Mouse (Mus musculus): Measurements from ENCODE around the gene Itpr3. TPM values are rescaled to one million over a fixed set of nuclear protein-coding genes. Genes with fewer than 3 reads are reported as not detected.
A peak's percentile ranks its signal among the peaks of the same experiment; 100 is the strongest.

The Itpr3 gene
- polyA plus RNA-seq, 1 experiment: 22.0 TPM

GRCm38 (mm10) chr17:27045164-27045563 lies 11.9 kb upstream of the Itpr3 start:
- 95% methylated on average over 6 of the region's 6 CpGs for WGBS
- TF ChIP-seq CTCF (IDR thresholded peaks at IDR 0.05; ENCODE audit: insufficient read depth, low read length) (no peak), POLR2A (IDR thresholded peaks at IDR 0.05; ENCODE audit: borderline replicate concordance, extremely low read depth, low read depth, low read length) (no peak)
- no peak overlapping the region for H3K4me3 ChIP-seq (replicated peaks; ENCODE audit: extremely low read depth, low read depth, low read length)
- DNase-seq: no peak
- H3K4me1 ChIP-seq (ENCODE audit: control insufficient read depth, insufficient read depth, low read length): peaks cover 9% of the 10 kb centered on the region

- Histone ChIP-seq H3K4me1 (ENCODE audit: control insufficient read depth, insufficient read depth, low read length) (peaks cover 14% of the 10 kb centered on the region), H3K4me3 (replicated peaks; ENCODE audit: extremely low read depth, low read depth, low read length) (no peak overlapping the region)
- no peak for DNase-seq
- TF ChIP-seq CTCF (IDR thresholded peaks at IDR 0.05; ENCODE audit: insufficient read depth, low read length) (peak; percentile 42; the same call in 1 of the 2 replicates), POLR2A (IDR thresholded peaks at IDR 0.05; ENCODE audit: borderline replicate concordance, extremely low read depth, low read depth, low read length) (no peak)
- 76% methylated on average over 14 of the region's 14 CpGs for WGBS
Observed at GRCm38 (mm10) chr17:27047762-27048444, 9.2 kb upstream of the Itpr3 start.

GRCm38 (mm10) chr17:27048445-27049239 lies 8.5 kb upstream of the Itpr3 start:
- no peak for TF ChIP-seq CTCF (IDR thresholded peaks at IDR 0.05; ENCODE audit: insufficient read depth, low read length)
- Histone ChIP-seq H3K4me1 (ENCODE audit: control insufficient read depth, insufficient read depth, low read length) (peaks cover 12% of the 10 kb centered on the region), H3K4me3 (replicated peaks; ENCODE audit: extremely low read depth, low read depth, low read length) (no peak overlapping the region)
- WGBS: 42% methylated on average over 14 of the region's 14 CpGs
- no peak for DNase-seq

- WGBS: 73% methylated on average over 5 of the region's 5 CpGs
- Histone ChIP-seq H3K4me1 (ENCODE audit: control insufficient read depth, insufficient read depth, low read length) (peaks cover 12% of the 10 kb centered on the region), H3K4me3 (replicated peaks; ENCODE audit: extremely low read depth, low read depth, low read length) (no peak overlapping the region)
- TF ChIP-seq CTCF (IDR thresholded peaks at IDR 0.05; ENCODE audit: insufficient read depth, low read length) (no peak), POLR2A (IDR thresholded peaks at IDR 0.05; ENCODE audit: borderline replicate concordance, extremely low read depth, low read depth, low read length) (no peak)
- no peak for DNase-seq
Observed at GRCm38 (mm10) chr17:27050853-27051252, 6.3 kb upstream of the Itpr3 start.

- peak overlapping the region; percentile 55 for H3K4me3 ChIP-seq (replicated peaks; ENCODE audit: extremely low read depth, low read depth, low read length)
- peak; percentile 51; the same call in 1 of the 2 replicates for TF ChIP-seq POLR2A (IDR thresholded peaks at IDR 0.05; ENCODE audit: borderline replicate concordance, extremely low read depth, low read depth, low read length)
- no peak for TF ChIP-seq CTCF (IDR thresholded peaks at IDR 0.05; ENCODE audit: insufficient read depth, low read length)
- peaks cover 12% of the 10 kb centered on the region for H3K4me1 ChIP-seq (ENCODE audit: control insufficient read depth, insufficient read depth, low read length)
- peak; percentile 46 for DNase-seq
- 10% methylated on average over 9 of the region's 11 CpGs for WGBS
Observed at GRCm38 (mm10) chr17:27051514-27051913, 5.6 kb upstream of the Itpr3 start.

GRCm38 (mm10) chr17:27056170-27056569 lies 934 bp upstream of the Itpr3 start:
- peak overlapping the region; percentile 51 for H3K4me3 ChIP-seq (replicated peaks; ENCODE audit: extremely low read depth, low read depth, low read length)
- peak; percentile 87 for TF ChIP-seq POLR2A (IDR thresholded peaks at IDR 0.05; ENCODE audit: borderline replicate concordance, extremely low read depth, low read depth, low read length)
- no peak for TF ChIP-seq CTCF (IDR thresholded peaks at IDR 0.05; ENCODE audit: insufficient read depth, low read length)
- 0% methylated on average over 13 of the region's 13 CpGs for WGBS
- peak; percentile 74 for DNase-seq
- H3K4me1 ChIP-seq (ENCODE audit: control insufficient read depth, insufficient read depth, low read length): peaks cover 6% of the 10 kb centered on the region

GRCm38 (mm10) chr17:27057517-27058055 lies 482 bp downstream of the Itpr3 start:
- TF ChIP-seq POLR2A (IDR thresholded peaks at IDR 0.05; ENCODE audit: borderline replicate concordance, extremely low read depth, low read depth, low read length) (no peak), CTCF (IDR thresholded peaks at IDR 0.05; ENCODE audit: insufficient read depth, low read length) (no peak)

GRCm38 (mm10) chr17:27060698-27061097 lies 3.6 kb downstream of the Itpr3 start:
- peaks cover 7% of the 10 kb centered on the region for H3K4me1 ChIP-seq (ENCODE audit: control insufficient read depth, insufficient read depth, low read length)
- DNase-seq: no peak
- WGBS: 62% methylated on average over 8 of the region's 8 CpGs
- no peak overlapping the region for H3K4me3 ChIP-seq (replicated peaks; ENCODE audit: extremely low read depth, low read depth, low read length)
- TF ChIP-seq POLR2A (IDR thresholded peaks at IDR 0.05; ENCODE audit: borderline replicate concordance, extremely low read depth, low read depth, low read length): no peak
- TF ChIP-seq CTCF (IDR thresholded peaks at IDR 0.05; ENCODE audit: insufficient read depth, low read length): no peak

More at GRCm38 (mm10) chr17:27057517-27058055, 482 bp downstream of the Itpr3 start:
- 4% methylated on average over 24 of the region's 24 CpGs for WGBS
- Histone ChIP-seq H3K4me1 (ENCODE audit: control insufficient read depth, insufficient read depth, low read length) (peaks cover 3% of the 10 kb centered on the region; the same call in 1 of the 2 replicates), H3K4me3 (replicated peaks; ENCODE audit: extremely low read depth, low read depth, low read length) (peak overlapping the region; percentile 89)
- DNase-seq: no peak

- peaks cover 7% of the 10 kb centered on the region for H3K4me1 ChIP-seq (ENCODE audit: control insufficient read depth, insufficient read depth, low read length)
- 89% methylated on average over 3 of the region's 3 CpGs for WGBS
Observed at GRCm38 (mm10) chr17:27061727-27062126, 4.6 kb downstream of the Itpr3 start.

More at GRCm38 (mm10) chr17:27061727-27062126, 4.6 kb downstream of the Itpr3 start:
- TF ChIP-seq POLR2A (IDR thresholded peaks at IDR 0.05; ENCODE audit: borderline replicate concordance, extremely low read depth, low read depth, low read length) (no peak), CTCF (IDR thresholded peaks at IDR 0.05; ENCODE audit: insufficient read depth, low read length) (no peak)
- no peak overlapping the region for H3K4me3 ChIP-seq (replicated peaks; ENCODE audit: extremely low read depth, low read depth, low read length)
- DNase-seq: no peak

Data from lung, adult 2 months (tissue).